Mouse (Mus musculus) brown adipose tissue, adult 24 weeks (tissue): ENCODE results near the gene Zbtb46. TPM values are rescaled to one million over a fixed set of nuclear protein-coding genes. Genes with fewer than 3 reads are reported as not detected.
A peak's percentile ranks its signal among the peaks of the same experiment; 100 is the strongest.

Experiments
- H3K27ac ChIP-seq: fragments of 200-500 bp; replicated peaks from 2 replicates; pipeline ENCODE4 v1.5.1; 2012; ENCODE audit warnings: low read depth, mild to moderate bottlenecking, low read length
- H3K4me1 ChIP-seq: fragments of 200-500 bp; 2 replicates; pipeline ENCODE4 v1.6.1; 2012; ENCODE audit warnings: low read length, mixed read lengths; ENCODE audit not compliant: control insufficient read depth, insufficient read depth, insufficient read length
- H3K4me3 ChIP-seq: fragments of 200-500 bp; 2 replicates; pipeline ENCODE4 v1.5.1; 2012; ENCODE audit warnings: low read depth, mild to moderate bottlenecking, low read length, moderate library complexity; ENCODE audit not compliant: insufficient read depth
- polyA plus RNA-seq: library from polyadenylated mRNA; stranded (reverse); fragments of >200 nt; gene quantifications from 2 replicates; pipeline ENCODE4 v1.2.4, GENCODE M21; 2012; ENCODE audit not compliant: missing spikeins, insufficient read depth, insufficient read length

Zbtb46 gene
- polyA plus RNA-seq, 1 experiment: 5.5 TPM

DNA sequence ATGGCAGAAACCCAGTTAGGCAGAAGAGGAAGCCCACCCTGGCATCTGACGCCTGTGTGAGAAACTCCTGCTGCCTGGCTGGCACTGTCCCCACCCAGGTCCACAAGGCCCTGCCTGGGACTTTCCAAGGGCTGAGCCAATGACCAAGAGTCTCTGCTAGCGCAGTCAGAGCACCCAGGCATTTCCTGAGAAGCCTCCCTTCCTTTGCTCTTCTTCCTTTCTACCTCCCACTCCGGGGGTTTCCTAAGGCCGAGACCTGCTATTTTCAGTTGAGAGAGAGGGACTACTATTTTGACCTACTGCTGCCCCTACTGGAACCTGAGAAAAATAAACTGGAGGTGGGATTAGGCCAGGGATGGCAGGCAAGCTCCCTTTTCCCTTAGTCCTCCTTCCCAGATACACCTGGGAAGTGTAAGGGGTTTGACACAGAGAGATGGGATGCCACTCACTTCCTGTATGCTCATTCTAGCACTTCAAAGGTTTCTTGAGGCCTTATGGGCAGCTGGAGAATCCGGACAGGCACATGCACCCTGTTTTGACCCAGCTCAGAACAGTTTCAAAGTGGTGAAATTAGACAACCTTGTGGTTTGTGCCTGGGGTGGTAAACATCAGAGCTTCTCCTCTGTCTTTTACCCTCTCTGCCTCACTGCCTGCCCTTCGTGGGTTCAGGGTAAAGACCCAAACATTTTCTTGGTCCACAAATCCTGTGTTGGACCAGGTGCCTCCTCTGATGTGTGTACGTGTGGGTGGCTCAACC, 24.5 kb upstream of the Zbtb46 start:
- Histone ChIP-seq H3K27ac (peak overlapping the region; percentile 93), H3K4me1 (peaks cover 47% of the 10 kb centered on the region), H3K4me3 (no peak overlapping the region)

DNA sequence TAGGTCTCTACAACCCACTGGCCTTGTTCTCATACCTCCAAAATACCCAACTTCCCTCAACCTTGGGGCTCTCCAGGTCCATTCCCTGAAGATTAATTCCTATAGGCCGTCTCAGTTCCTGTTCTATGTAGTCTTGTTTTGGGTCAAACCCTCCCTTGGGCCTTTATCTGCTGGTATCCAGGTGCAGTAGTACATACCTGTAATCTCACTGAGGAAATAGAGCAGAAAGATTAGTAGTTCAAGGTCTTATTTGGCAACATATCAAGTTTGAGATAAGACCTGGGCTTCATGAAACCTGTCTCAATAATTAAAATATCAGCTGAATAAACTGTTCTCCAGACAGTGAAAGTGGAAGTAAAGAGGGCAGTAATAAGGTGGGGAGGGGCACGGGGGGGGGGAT, 23.9 kb upstream of the Zbtb46 start:
- 0 out of 2 replicates have a peak overlapping the region, but pooled peaks have one; percentile 7 for H3K4me3 ChIP-seq
- H3K27ac ChIP-seq: peak overlapping the region; percentile 93

DNA sequence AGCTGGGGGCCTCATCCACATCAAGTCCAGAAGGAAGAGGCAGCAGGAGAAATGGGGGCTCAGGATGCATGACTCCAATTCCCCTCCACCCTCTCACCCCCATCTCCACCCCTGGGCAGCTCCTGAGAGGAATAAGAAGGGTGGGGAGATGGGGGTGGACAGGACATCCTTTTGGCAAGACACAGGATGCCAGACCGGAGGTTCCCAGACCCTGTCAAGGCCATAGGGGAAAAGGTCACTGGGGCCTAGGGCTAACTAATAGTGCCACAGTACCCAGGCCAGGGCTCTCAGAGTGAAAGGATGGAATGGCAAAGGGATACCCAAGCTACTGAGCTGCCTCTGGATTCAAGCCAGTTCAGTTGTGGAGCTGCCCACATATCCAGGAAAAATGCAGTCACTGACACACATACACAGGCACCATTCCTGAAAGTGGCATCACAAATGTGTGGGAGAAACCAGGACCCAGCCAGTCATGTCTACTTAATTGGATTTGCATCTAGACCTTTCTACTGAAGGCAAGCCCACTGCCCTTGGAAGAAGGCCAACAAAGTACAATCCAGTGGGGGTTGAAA, 13.1 kb upstream of the Zbtb46 start:
- H3K4me1 ChIP-seq: peaks cover 35% of the 10 kb centered on the region
- no peak overlapping the region for H3K4me3 ChIP-seq
- H3K27ac ChIP-seq: peak overlapping the region; percentile 96

More for the DNA sequence above, 23.9 kb upstream of the Zbtb46 start:
- H3K4me1 ChIP-seq: peaks cover 43% of the 10 kb centered on the region

DNA sequence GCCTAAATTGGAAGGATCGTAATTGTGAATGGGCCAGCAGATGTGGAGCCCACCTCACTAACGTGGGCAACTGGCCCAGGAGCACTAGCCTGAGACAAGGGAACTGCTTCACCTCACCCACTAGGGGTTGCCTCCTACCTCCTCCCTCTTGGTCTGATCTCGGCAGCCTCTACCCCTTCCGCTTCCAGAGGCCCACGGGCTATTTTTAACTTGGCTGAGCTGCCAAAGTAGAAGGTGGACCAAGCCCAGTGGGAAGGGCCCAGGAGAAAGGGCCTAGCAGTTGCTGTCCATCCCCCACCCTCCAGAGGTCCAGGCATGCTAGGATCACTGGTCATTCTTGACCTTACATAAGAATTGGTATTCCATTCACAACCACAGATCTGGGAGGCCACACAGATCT, 12.0 kb upstream of the Zbtb46 start:
- H3K4me1 ChIP-seq: peaks cover 35% of the 10 kb centered on the region
- H3K4me3 ChIP-seq: no peak overlapping the region
- peak overlapping the region; percentile 96 for H3K27ac ChIP-seq

DNA sequence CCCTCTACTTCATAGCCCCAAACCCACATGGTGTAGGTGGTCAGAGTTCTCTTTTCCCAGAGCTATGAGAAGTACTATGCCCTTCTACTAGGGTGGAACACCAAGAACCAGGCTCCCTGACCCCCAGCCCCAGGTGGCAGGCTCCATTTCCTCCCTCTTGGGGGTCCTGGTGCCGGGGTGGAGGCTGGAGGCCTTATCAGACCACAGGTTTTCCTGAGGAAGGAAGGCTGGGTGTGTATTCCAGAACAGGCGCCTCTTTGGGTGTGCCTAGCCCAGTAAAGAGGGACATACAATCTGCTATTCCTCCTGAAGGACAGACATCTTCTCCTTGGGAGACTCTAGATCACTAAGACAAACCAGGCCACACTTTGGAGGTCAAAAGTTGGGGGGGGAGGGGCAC, 11.1 kb upstream of the Zbtb46 start:
- H3K27ac ChIP-seq: peak overlapping the region; percentile 96
- no peak overlapping the region for H3K4me3 ChIP-seq
- peaks cover 40% of the 10 kb centered on the region for H3K4me1 ChIP-seq

DNA sequence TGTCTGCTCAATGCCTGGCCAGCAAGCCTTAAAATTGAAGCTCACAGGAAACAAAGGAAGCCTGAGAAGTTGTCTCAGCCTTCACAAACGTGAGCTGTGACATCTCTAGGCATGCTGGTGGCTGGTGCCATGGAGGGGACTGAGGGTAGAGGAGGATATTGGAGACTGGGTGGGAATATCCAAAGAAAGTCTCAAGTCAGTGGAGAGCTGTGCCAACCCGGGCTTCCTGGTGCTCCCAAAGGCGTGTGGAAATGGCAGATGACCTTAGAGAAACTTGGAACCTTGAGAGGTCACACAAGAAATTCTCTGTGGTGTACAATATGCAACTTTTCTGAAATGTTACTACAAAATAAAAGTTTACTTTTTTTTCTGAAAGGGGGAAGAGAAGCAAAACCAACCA, 6.2 kb upstream of the Zbtb46 start:
- Histone ChIP-seq H3K4me3 (no peak overlapping the region), H3K4me1 (peaks cover 27% of the 10 kb centered on the region), H3K27ac (peak overlapping the region; percentile 71; the same call in 1 of the 2 replicates)

DNA sequence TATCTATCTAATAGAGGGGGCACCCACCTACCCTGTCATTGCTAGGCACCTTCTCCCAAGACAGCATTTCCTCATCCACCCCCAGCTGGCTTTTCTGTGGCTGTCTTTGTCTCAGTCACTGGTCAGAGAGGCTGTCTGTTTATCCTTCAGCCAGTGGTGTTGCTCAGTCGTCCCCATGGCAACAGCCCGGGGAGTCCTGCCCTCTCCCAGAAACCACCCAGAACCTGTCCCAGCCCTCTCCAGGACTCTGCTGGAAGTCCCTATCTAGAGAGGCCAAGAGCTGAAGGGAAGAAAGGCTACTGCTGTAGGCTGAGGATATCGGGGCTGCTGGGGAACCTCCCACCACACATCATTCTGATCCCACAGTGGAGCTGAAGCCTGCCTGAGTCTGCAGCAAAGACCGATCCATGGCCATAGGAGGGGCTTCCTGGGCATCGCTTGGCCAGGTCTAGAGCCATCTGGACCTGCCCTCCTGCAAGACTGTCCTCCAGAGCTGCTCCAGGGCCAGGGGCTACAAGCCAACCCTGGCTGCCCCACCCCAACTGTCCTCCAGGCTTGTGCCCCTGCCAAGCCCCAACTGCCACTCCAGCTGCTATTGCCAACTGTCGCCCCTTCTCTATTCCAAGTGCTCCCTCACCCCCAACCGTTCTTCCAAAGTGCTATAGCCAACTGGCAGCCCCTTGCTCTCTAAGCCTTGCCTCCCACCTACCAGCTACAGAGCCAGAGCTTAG, 3.9 kb upstream of the Zbtb46 start:
- peaks cover 18% of the 10 kb centered on the region for H3K4me1 ChIP-seq
- no peak overlapping the region for H3K4me3 ChIP-seq
- no peak overlapping the region for H3K27ac ChIP-seq

DNA sequence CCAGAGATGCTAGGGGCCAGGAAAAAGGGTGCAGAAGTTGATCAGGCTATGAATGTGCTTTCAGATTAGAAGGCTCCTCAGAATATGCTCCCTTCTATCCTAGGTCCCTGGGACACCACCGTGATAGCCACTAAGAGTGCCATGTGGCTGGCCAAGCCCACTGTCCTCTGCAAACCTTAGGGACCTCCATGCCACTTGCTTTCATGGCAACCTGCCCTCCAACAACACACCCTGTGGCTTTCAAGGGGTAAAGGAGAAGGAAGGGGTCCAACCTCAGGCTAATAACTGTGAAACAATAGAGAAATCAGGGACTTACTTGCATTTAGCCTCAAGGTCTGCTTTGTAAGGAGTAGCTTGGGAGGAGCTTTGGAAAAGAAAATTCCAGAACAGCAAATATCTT, 3.4 kb upstream of the Zbtb46 start:
- Histone ChIP-seq H3K4me3 (no peak overlapping the region), H3K27ac (no peak overlapping the region), H3K4me1 (peaks cover 16% of the 10 kb centered on the region)

DNA sequence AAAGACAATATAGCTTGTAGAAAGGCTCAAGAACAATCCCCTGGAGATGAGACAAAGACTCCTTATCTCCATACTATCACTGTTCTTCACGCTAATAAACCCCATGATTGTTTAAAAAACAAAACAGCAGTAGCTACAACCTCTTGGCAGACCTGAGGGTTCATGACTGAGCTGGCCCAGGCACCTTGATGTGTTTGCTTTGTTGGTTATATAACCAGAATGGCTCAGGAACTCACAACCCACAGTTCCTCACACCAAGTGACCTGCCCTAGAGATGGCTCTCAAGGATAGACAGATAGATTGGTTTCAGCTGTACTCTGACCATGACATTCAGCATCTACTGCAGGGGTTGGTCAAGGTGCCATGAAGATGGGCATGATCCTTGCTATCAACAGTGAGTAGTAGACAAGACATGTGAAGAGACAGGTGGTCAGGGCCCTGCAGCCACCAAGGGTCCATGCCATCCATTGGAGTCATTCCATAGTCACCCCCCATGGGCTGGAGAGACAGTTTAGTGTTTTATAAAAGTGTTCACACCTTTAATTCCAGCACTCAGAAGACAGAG, 2.4 kb upstream of the Zbtb46 start:
- peaks cover 16% of the 10 kb centered on the region for H3K4me1 ChIP-seq
- H3K4me3 ChIP-seq: no peak overlapping the region
- H3K27ac ChIP-seq: no peak overlapping the region

DNA sequence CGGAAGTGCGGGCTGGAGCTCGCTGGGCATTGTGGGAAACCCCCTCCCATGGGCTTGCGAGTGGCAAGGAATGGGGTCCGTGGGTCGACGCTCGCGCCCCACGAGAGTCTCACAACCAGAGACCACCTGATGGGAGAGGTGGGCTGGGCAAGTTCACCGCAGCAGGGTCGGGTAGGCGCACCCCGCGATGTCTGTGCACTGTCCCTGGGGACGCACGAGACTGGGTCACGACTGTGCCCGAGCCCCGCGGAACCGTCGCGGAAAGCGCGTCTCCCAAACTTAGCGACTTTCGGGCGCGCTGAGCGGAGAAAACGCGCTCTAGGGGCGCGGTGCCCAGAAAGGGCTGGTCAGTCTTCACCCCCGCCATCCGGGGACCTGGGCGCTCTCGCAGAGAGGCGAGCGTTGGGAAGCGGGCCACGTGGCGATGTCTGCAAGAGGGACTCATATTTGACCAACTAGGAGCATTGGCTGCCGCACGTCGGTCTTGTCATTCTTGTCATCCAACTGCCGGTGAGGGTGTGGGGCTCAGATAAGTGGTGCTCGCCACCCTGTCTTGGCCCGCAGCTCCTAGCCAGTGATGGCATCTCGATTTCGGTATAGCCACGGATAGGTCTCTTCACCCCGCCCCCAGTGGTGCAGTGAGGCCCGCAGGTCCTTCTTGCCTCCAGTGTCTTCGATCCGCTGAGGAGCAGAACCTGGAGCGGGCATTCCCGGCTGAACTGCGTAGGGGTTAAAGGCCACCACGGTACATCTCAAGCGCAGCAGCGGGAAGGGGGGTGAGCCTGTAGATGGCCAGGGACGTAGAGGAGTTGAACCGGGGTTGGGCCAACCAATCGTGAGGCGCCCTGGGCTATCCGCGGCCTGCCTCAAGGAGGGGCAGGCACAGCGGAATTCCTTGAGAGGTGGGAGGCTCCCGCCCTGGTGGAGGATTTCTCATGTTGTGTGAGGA, 721 bp upstream of the Zbtb46 start:
- Histone ChIP-seq H3K4me3 (peak overlapping the region; percentile 91), H3K4me1 (peaks cover 12% of the 10 kb centered on the region), H3K27ac (peak overlapping the region; percentile 89)

DNA sequence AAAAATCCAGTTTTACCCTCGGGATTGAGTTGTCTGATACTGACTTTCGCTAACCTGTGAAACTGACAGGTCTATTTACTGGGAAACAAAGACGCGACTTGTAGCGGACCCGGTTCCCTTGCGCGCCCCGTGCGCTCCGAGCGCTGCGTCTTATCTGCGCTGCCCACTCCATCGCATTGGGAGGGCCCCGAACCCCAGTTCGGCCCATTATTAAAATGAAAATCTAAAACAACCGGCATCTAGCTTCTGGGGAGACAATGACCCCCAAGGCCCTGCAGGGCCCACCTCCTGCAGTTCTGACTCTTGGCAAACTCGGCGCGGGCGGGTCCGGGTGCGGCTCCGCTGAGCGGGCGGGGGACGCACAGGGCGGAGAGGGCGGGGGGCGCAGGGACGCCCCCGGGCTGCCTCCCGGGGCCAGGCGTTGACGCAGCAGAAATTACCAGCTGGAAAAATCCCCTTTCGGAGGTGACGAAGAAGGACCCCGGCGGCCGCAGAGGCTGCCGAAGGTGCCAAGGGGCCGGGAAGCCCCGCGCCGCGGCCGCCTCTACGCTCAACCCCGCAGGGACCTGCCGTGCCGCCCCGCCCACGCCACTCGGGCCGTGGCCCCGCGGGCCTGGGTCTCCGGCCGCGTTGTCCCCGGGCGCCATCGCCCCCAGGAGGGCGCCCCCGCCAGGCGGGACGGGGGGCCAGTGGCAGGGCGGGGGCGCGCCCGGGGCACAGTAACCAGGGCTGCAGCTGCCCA, 644 bp downstream of the Zbtb46 start:
- Histone ChIP-seq H3K27ac (peak overlapping the region; percentile 64), H3K4me3 (peak overlapping the region; percentile 87), H3K4me1 (peaks cover 12% of the 10 kb centered on the region)

DNA sequence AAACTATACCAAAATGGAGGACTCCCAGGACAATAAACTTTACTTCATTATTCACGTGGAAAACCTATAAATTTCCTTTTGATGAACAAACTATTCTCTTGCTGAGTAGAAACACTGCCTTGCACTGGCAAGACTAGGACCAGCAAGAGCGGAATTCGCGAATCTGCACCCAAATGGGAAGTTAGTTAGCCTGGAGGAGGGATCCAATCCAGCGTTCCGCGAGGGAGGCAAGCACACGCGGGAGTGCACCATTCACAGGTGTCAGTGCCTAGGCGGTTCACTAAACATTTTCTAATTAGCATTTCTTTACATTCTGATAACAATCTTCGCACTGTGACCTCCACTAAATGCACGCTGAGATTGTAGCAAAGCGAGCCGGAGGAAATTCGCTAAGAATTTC, 1.4 kb downstream of the Zbtb46 start:
- Histone ChIP-seq H3K4me3 (peak overlapping the region; percentile 87), H3K4me1 (peaks cover 7% of the 10 kb centered on the region), H3K27ac (peak overlapping the region; percentile 64; the same call in 1 of the 2 replicates)

DNA sequence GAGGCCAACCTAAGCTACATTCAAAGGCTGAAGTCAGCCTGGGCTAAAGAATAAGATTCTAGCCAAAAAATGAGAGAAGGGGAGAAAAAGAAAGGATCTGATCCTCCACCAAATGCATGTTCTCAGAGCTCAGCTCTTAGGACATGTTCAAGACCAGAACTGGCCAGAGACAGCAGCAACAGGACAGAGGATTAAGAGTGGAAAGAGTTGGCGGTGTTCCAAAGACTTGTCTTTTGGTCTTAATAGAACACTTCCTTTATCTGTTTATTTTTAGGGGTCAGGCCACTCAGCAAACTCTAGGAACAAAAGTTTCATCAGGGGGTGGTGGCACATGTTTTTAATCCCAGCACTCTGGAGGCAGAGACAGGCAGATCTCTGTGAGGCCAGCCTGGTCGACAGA, 3.3 kb downstream of the Zbtb46 start:
- Histone ChIP-seq H3K4me3 (no peak overlapping the region), H3K27ac (peak overlapping the region; percentile 59), H3K4me1 (peaks cover 14% of the 10 kb centered on the region)

DNA sequence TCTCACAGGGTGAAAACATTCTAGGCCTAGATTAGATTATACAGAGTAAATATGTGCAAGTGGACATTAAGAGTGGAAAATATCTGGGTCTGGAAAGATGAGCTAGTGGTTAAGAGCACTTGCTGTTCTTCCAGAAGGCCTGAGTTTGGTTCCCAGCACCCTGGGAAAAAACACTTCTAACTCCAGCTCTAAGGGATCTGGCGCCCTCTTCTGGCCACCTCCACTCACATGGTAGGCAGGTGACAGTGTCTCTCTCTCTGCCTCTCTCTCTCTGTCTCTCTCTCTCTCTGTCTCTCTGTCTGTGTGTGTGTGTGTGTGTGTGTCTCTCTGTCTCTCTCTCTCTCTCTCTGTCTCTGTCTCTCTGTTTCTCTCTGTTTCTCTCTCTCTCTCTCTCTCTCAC, 6.0 kb downstream of the Zbtb46 start:
- Histone ChIP-seq H3K4me3 (no peak overlapping the region), H3K27ac (no peak overlapping the region), H3K4me1 (peaks cover 26% of the 10 kb centered on the region)
